Mouse (Mus musculus) olfactory bulb, adult 2 months (tissue): ENCODE results near the gene Gm10190. TPM values are rescaled to one million over a fixed set of nuclear protein-coding genes. Genes with fewer than 3 reads are reported as not detected.

Experiments
- H3K27ac ChIP-seq: fragments of 200-500 bp; 2 replicates; pipeline ENCODE4 v1.5.1; 2012; ENCODE audit warnings: low read depth, low read length; ENCODE audit not compliant: insufficient read depth
- H3K4me1 ChIP-seq: fragments of 200-500 bp; 2 replicates; pipeline ENCODE4 v1.6.1; 2012; ENCODE audit warnings: low read length; ENCODE audit not compliant: control insufficient read depth, insufficient read depth
- H3K4me3 ChIP-seq: fragments of 200-500 bp; 2 replicates; pipeline ENCODE4 v1.5.1; 2012; ENCODE audit warnings: mild to moderate bottlenecking, low read depth, low read length, moderate library complexity; ENCODE audit not compliant: insufficient read depth
- CTCF ChIP-seq: fragments of 200-500 bp; IDR thresholded peaks from 2 replicates; pipeline ENCODE4 v1.5.1; 2012; ENCODE audit warnings: low read depth, mild to moderate bottlenecking, low read length, moderate library complexity; ENCODE audit not compliant: insufficient read depth
- POLR2A ChIP-seq: fragments of 200-500 bp; IDR thresholded peaks from 2 replicates; pipeline ENCODE4 v1.6.1; 2012; ENCODE audit warnings: mild to moderate bottlenecking, low read depth, low read length, moderate library complexity; ENCODE audit not compliant: insufficient read depth
- WGBS: fragments of 180-500 bp; shearing (Covaris S2); methylation state at CpG from one replicate; pipeline ENCODE4 v1.1.7; 2018; 5-methylcytosine and 5-hydroxymethylcytosine counted together
- polyA plus RNA-seq: library from polyadenylated mRNA; stranded (reverse); fragments of >200 nt; gene quantifications from 2 replicates; pipeline ENCODE4 v1.2.4, GENCODE M21; 2012; ENCODE audit warnings: low replicate concordance; ENCODE audit not compliant: missing spikeins, insufficient read depth, insufficient read length

Gm10190 gene
- polyA plus RNA-seq, 1 experiment: not detected

DNA sequence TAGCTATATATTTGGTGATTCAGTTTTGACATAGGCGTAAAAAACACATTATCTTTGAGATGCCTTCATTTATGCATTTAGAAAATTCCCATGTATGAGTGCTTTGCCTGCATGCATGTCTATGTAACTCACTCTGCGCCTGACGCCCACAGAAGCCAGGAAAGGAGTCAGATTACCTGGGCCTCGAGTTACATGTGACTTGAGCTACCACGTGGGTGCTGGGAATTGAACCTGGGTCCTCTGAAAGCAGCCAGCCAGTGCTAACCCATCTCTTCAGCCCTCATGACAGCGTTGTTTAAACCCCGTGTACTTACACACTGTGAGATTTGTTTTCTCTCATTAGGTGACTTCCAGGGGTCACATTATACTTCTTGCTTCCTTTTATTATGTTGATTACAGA lies 48.8 kb downstream of the Gm10190 start:
- TF ChIP-seq CTCF (no peak), POLR2A (no peak)
- Histone ChIP-seq H3K4me1 (no peaks in the 10 kb centered on the region), H3K4me3 (no peak overlapping the region), H3K27ac (no peak overlapping the region)
- 85% methylated on average over 7 of the region's 7 CpGs for WGBS

DNA sequence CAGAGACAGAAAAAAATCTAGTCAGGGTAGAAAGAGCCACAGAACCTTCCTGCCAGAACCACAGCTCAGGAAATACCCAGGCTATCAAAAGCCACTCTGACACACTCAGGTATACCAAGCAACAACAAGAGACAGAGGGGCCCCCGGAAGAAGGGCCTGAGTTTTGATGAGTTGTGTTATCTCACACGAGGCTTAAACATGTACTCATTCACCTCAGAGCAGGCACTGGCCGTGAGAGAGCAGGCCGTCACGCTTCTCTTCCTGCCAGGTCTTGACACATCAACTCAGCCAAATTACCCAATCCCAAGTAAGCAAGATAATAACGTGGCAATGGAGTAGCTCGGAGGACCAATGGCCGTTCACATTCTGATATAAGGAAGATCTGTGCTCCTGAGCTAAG lies 49.7 kb downstream of the Gm10190 start:
- TF ChIP-seq CTCF: no peak
- no peak for TF ChIP-seq POLR2A
- H3K4me3 ChIP-seq: no peak overlapping the region
- no peak overlapping the region for H3K27ac ChIP-seq
- H3K4me1 ChIP-seq: no peaks in the 10 kb centered on the region
- 83% methylated on average over 8 of the region's 8 CpGs for WGBS

Other genes with a start within 250 kb of the Gm10190 start
- not detected in 2 replicates for gene Galm, start 246.1 kb downstream of the Gm10190 start, polyA plus RNA-seq
- not detected in 2 replicates for gene Srsf7, start 166.2 kb downstream of the Gm10190 start, polyA plus RNA-seq
- not detected in 2 replicates for gene Ttc39d, start 166.1 kb downstream of the Gm10190 start, polyA plus RNA-seq
- not detected in 2 replicates for gene Gemin6, start 149.1 kb downstream of the Gm10190 start, polyA plus RNA-seq
- not detected in 2 replicates for gene Morn2, start 83.3 kb downstream of the Gm10190 start, polyA plus RNA-seq
- not detected in 2 replicates for gene Dhx57, start 83.1 kb downstream of the Gm10190 start, polyA plus RNA-seq
- not detected in 2 replicates for gene Arhgef33, start 66.1 kb downstream of the Gm10190 start, polyA plus RNA-seq
- not detected in 2 replicates for gene Sos1, start 106.9 kb upstream of the Gm10190 start, polyA plus RNA-seq
- not detected in 2 replicates for gene Cdkl4, start 204.3 kb upstream of the Gm10190 start, polyA plus RNA-seq